Mouse (Mus musculus) CH12.LX (cell line): ENCODE results near the gene Gm4881.

Source experiments
- CTCF ChIP-seq, 2 experiments: IDR thresholded peaks in 1 of 2; conservative IDR thresholded peaks in 1 of 2; 2 replicates each; pipeline ENCODE4 v1.5.1; 2011 to 2012; ENCODE audit warnings: low read depth in 2 of 2, low read length in 2 of 2, improper control_type of control experiment in 1 of 2, inconsistent platforms in 1 of 2, mild to moderate bottlenecking in 1 of 2, moderate library complexity in 1 of 2
- EP300 ChIP-seq: IDR thresholded peaks from 2 replicates; pipeline ENCODE4 v1.6.1; 2011; ENCODE audit warnings: low read length, improper control_type of control experiment
- HCFC1 ChIP-seq: IDR thresholded peaks from 2 replicates; pipeline ENCODE4 v1.6.1; 2012; ENCODE audit warnings: low read depth, mild to moderate bottlenecking, inconsistent platforms, low read length, improper control_type of control experiment
- IRF4 ChIP-seq: IDR thresholded peaks from 2 replicates; pipeline ENCODE4 v1.6.1; 2014; ENCODE audit warnings: low read depth, mild to moderate bottlenecking, inconsistent platforms, low read length, improper control_type of control experiment
- JUN ChIP-seq: IDR thresholded peaks from 2 replicates; pipeline ENCODE4 v1.6.1; 2011; ENCODE audit warnings: low read depth, mild to moderate bottlenecking, low read length, improper control_type of control experiment, moderate library complexity; ENCODE audit not compliant: insufficient read depth
- MAX ChIP-seq: IDR thresholded peaks from 2 replicates; pipeline ENCODE4 v1.6.1; 2011; ENCODE audit warnings: low read length, improper control_type of control experiment
- NELFE ChIP-seq: IDR thresholded peaks from 2 replicates; pipeline ENCODE4 v1.6.1; 2011; ENCODE audit warnings: low read depth, low read length, improper control_type of control experiment
- POLR2A ChIP-seq: IDR thresholded peaks from 2 replicates; pipeline ENCODE4 v1.6.1; 2011; ENCODE audit warnings: low read depth, mild to moderate bottlenecking, improper control_type of control experiment, low read length
- UBTF ChIP-seq: IDR thresholded peaks from 2 replicates; pipeline ENCODE4 v1.6.1; 2012; ENCODE audit warnings: low read depth, mild to moderate bottlenecking, inconsistent platforms, low read length, improper control_type of control experiment, moderate library complexity
- USF1 ChIP-seq: IDR thresholded peaks from 2 replicates; pipeline ENCODE4 v1.6.1; 2014; ENCODE audit warnings: low read depth, mild to moderate bottlenecking, inconsistent platforms, low read length, improper control_type of control experiment

- TF ChIP-seq CTCF (conservative IDR thresholded peaks at IDR 0.05 in 1 of 2, IDR thresholded peaks at IDR 0.05 in 1 of 2; ENCODE audit: low read depth in 2 of 2, low read length in 2 of 2) (no peak), EP300 (no peak), HCFC1 (no peak), MAX (no peak), USF1 (no peak), POLR2A (no peak), NELFE (no peak), JUN (no peak), UBTF (no peak), IRF4 (no peak)
Observed at GRCm38 (mm10) chr7:24947316-24948048, 3.2 kb upstream of the Gm4881 start.
